Mouse (Mus musculus) mesoderm, embryonic 11.5 days (tissue): Measurements from ENCODE around the gene Ndufa5.
A peak's percentile ranks its signal among the peaks of the same experiment; 100 is the strongest.

ENCODE experiments used
- DNase-seq: peaks from one replicate; pipeline ENCODE4 v3.0.0-alpha.2; 2012; ENCODE audit warnings: low read depth, low spot score

Gene Ndufa5

GRCm38 (mm10) chr6:24527155-24528063, at the start of gene Ndufa5:
TSS of gene Ndufa5 (minus strand) at chr6:24528013.
- DNase-seq, result peak; percentile 98

GRCm38 (mm10) chr6:24573319-24573718, 45.5 kb upstream of the Ndufa5 start:
- DNase-seq, result no peak

GRCm38 (mm10) chr6:24572431-24572830, 44.6 kb upstream of the Ndufa5 start:
- DNase-seq, result no peak

GRCm38 (mm10) chr6:24571126-24571525, 43.3 kb upstream of the Ndufa5 start:
- DNase-seq, result no peak

GRCm38 (mm10) chr6:24570278-24570677, 42.5 kb upstream of the Ndufa5 start:
- DNase-seq, result no peak

- DNase-seq, result no peak
Observed at GRCm38 (mm10) chr6:24569711-24570110, 41.9 kb upstream of the Ndufa5 start.

- no peak for DNase-seq
Observed at GRCm38 (mm10) chr6:24568963-24569362, 41.1 kb upstream of the Ndufa5 start.

- no peak for DNase-seq
Observed at GRCm38 (mm10) chr6:24564886-24565285, 37.1 kb upstream of the Ndufa5 start.

- no peak for DNase-seq
Observed at GRCm38 (mm10) chr6:24564081-24564480, 36.3 kb upstream of the Ndufa5 start.

GRCm38 (mm10) chr6:24555488-24555887, 27.7 kb upstream of the Ndufa5 start:
- no peak for DNase-seq

- DNase-seq, result no peak
Observed at GRCm38 (mm10) chr6:24554427-24555086, 26.7 kb upstream of the Ndufa5 start.

- no peak for DNase-seq
Observed at GRCm38 (mm10) chr6:24552046-24552445, 24.2 kb upstream of the Ndufa5 start.

GRCm38 (mm10) chr6:24549801-24550200, 22.0 kb upstream of the Ndufa5 start:
- no peak for DNase-seq

GRCm38 (mm10) chr6:24546716-24547420, 19.1 kb upstream of the Ndufa5 start:
- DNase-seq, result no peak

GRCm38 (mm10) chr6:24543119-24543591, 15.3 kb upstream of the Ndufa5 start:
- no peak for DNase-seq

GRCm38 (mm10) chr6:24542393-24542792, 14.6 kb upstream of the Ndufa5 start:
- no peak for DNase-seq

- DNase-seq, result no peak
Observed at GRCm38 (mm10) chr6:24540106-24540505, 12.3 kb upstream of the Ndufa5 start.

GRCm38 (mm10) chr6:24538435-24538834, 10.6 kb upstream of the Ndufa5 start:
- DNase-seq, result no peak

GRCm38 (mm10) chr6:24532804-24533203, 5.0 kb upstream of the Ndufa5 start:
- DNase-seq, result no peak

- no peak for DNase-seq
Observed at GRCm38 (mm10) chr6:24530711-24531420, 3.1 kb upstream of the Ndufa5 start.

- peak; percentile 54 for DNase-seq
Observed at GRCm38 (mm10) chr6:24530166-24530565, 2.4 kb upstream of the Ndufa5 start.

GRCm38 (mm10) chr6:24528064-24528243, 141 bp upstream of the Ndufa5 start, which contains the start of gene Asb15:
TSS of gene Asb15 (plus strand) at chr6:24528144.
- no peak for DNase-seq
